ENCODE assay signal across 24 mouse cellular contexts in the genomic region with DNA sequence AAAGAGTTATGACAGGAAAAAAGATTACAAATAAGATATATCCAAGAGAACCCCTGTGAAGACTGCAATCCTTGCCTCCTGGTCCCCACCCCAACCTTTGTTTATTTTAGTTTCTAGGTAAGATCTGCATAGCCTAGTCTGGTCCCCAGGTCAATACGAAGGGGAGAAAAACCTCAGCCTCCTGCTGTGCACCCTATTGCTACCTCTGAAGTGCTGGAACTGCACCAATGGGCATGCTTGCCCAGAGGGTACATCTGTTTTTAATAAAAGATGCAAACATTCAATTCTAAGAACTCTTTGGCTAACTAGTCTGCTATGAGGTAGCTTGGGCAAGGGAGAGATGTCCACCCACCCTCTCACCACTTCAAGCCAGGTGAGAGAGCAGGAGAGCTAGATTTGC.
"Had no signal": no experiment of that assay in that cellular context is flagged by ENCODE, and none has a peak within 500 bp of the region (broad histone marks: within the 10 kb centered on the region; RNA-seq: fewer than 3 reads in every experiment).

No protein-coding gene starts in this region.

- H3K4me2 ChIP-seq: heart, embryonic 12.5 days; hindbrain, embryonic 13.5 days; hindbrain, embryonic 15.5 days; intestine, embryonic 15.5 days; limb, embryonic 12.5 days; liver, embryonic 11.5 days; liver, embryonic 13.5 days; liver, embryonic 15.5 days had no signal

- ATAC-seq: hindbrain, postnatal 0 days; intestine, embryonic 15.5 days; intestine, postnatal 0 days; liver, postnatal 0 days had no signal

- H3K9me3 ChIP-seq: heart, embryonic 12.5 days; hindbrain, embryonic 13.5 days; hindbrain, embryonic 15.5 days; intestine, embryonic 15.5 days; limb, embryonic 12.5 days; liver, embryonic 13.5 days; liver, embryonic 15.5 days had no signal

- DNase-seq: gastrocnemius, postnatal 14 days; gastrocnemius, postnatal 36 days; heart, adult 18-20 months; heart, postnatal 10 days; heart, postnatal 36 days; kidney, adult 18-20 months; kidney, adult 8-10 months; kidney, postnatal 10 days; kidney, postnatal 25 days; kidney, postnatal 4 days; liver; liver, embryonic 13.5 days; liver, postnatal 0 days had no signal

- H3K4me3 ChIP-seq: heart, embryonic 12.5 days; hindbrain, embryonic 13.5 days; hindbrain, embryonic 15.5 days; intestine, embryonic 15.5 days; layer of hippocampus, adult 2 months; left cerebral cortex, adult 2 months; limb, embryonic 12.5 days; liver, embryonic 13.5 days; liver, embryonic 15.5 days had no signal

- H3K27me3 ChIP-seq: heart, embryonic 12.5 days; hindbrain, embryonic 13.5 days; hindbrain, embryonic 15.5 days; intestine, embryonic 15.5 days; limb, embryonic 12.5 days; liver, embryonic 13.5 days; liver, embryonic 15.5 days had no signal

- H3K4me1 ChIP-seq: hindbrain, embryonic 15.5 days; intestine, embryonic 15.5 days had no signal

- H3K9ac ChIP-seq: heart, embryonic 12.5 days; hindbrain, embryonic 13.5 days; hindbrain, embryonic 15.5 days; intestine, embryonic 15.5 days; limb, embryonic 12.5 days; liver, embryonic 13.5 days; liver, embryonic 15.5 days; liver, postnatal 0 days had no signal

- H3K27ac ChIP-seq: hindbrain, embryonic 13.5 days; hindbrain, embryonic 15.5 days; hindbrain, postnatal 0 days; intestine, embryonic 15.5 days; layer of hippocampus, adult 2 months; left cerebral cortex, adult 2 months; limb, embryonic 12.5 days; liver, embryonic 13.5 days; liver, embryonic 15.5 days had no signal
